Mouse (Mus musculus) thymus, postnatal 0 days (tissue): ENCODE measurements around the gene B3galt6. TPM values are rescaled to one million over a fixed set of nuclear protein-coding genes. Genes with fewer than 3 reads are reported as not detected.

Experiments used
- DNase-seq: peaks from one replicate; pipeline ENCODE4 v3.0.0-alpha.2; 2015; ENCODE audit warnings: low spot score
- polyA plus RNA-seq: library from polyadenylated mRNA; unstranded; fragments of >200 nt; fragmentation: Nextera tagmentation; extraction: Ambion mirVana; gene quantifications from 2 replicates; pipeline ENCODE4 v1.2.1, GENCODE M21; 2015

Gene B3galt6
- 8.4 and 10.7 TPM in 2 replicates for polyA plus RNA-seq

DNA sequence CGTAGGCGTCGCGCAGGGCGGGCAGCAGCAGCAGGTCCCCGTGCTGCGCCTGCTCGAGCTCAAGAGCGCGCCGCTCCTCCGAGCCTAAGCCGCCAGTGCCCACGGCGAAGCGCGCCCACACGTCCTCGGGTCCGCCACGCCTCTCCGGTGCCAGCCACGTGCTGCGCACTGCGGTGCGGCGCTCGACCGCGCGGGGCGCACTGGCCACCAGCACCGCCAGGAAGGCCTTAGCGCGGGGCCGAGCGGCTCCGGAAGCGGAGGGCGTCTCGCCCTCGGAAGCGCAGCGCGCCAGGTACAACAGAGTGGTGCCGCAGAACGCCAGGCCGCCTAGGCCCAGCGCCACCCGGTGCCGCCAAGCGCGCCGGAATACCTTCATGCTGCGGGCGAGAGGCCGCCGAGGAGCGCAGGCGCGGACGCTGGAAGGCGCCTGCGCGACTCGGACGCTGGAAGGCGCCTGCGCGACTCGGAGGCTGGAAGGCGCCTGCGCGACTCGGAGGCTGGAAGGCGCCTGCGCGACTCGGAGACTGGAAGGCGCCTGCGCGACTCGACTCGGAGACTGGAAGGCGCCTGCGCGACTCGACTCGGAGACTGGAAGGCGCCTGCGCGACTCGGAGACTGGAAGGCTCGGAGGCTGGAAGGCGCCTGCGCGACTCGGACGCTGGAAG, at the start of gene B3galt6, which contains the start of gene Sdf4:
TSS of gene B3galt6 (minus strand) at position 409 of the 665 bp plus-strand sequence.
TSS of gene Sdf4 (plus strand) at position 632 of the 665 bp plus-strand sequence.
- peak; percentile 88 for DNase-seq

DNA sequence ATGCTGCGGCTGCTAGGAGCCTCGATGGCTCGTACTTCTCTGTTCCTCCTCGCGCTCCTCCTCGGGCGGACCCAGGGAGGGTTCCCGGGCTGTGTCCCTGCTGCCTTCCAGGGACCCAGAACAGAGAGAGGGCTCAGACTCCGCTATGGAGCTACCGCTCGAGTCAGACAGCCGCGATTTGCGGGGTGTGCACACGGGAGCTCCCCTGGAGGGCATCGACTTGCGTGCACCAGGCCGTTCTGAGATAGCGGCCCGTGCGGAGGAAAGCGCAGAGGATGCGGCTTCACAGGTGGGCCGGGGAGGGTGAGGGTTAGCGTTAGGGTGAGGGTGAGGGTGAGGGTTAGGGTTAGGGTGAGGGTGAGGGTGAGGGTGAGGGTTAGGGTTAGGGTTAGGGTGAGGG, 42.5 kb upstream of the B3galt6 start:
- peak; percentile 31 for DNase-seq

DNA sequence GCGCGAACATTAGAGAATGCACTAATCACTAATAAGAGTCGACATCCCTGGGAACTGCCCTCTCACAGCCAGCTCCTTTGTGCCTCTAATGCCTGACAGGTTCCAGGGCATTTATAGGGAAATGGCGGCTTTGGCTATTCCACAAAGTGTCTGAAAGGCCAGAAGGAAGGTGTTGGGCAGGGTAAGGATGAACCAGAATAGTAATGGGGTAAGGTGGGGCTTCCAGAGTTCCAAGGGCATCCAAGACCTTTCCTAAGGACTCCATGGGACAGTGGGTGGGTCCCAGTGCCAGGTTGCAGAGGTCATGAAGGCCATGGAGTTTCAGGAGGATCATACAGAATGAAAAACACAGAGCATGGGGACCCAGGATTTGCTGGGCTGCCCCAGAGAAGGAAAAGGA, 41.9 kb upstream of the B3galt6 start:
- DNase-seq: no peak

DNA sequence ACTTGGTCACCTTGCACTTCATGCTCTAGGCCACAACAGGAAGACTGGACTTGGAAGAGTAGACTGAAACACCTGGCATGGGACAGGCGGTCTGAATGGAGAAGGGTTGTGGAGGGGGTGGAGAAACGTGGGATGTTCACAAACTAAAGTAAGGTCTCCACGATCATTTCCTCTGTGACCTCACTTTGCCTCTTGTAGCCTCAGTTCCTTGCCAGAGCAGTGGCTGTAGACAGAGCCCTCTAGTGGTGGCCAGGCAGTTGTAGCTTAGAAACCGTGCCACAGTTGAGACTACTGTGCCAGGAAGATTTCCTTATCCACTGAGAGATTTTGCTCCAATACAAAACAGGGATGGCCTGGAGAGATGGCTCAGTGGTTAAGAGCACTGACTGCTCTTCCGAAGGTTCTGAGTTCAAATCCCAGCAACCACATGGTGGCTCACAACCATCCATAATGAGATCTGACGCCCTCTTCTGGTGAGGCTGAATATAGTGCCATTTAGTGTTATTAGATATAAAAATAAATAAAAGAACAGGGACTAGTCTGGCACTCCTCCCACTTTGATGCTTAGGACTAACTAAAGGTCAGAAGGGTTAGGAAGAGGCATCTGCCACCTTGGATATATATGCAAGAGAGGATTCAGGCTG, 41.1 kb upstream of the B3galt6 start:
- peak; percentile 86 for DNase-seq

DNA sequence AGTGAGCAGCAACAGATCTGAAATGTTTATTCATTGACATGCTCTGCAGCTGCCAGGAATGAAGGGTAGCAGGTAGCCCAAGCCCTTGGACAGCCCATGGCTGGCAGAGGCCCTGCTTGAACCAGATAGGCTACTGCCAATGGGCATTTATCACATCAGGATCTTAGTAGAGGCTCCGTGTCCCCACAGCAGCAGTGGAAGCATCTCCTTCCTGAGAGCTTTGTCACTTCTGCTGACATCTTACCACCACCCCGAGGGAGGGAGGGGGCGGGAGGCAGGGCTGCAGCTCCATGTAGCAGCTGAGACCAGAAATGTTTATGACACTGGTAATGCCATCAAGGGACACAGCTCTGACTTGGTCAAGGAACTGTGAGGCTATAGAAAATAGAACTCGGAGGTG, 40.4 kb upstream of the B3galt6 start:
- DNase-seq: peak; percentile 31

DNA sequence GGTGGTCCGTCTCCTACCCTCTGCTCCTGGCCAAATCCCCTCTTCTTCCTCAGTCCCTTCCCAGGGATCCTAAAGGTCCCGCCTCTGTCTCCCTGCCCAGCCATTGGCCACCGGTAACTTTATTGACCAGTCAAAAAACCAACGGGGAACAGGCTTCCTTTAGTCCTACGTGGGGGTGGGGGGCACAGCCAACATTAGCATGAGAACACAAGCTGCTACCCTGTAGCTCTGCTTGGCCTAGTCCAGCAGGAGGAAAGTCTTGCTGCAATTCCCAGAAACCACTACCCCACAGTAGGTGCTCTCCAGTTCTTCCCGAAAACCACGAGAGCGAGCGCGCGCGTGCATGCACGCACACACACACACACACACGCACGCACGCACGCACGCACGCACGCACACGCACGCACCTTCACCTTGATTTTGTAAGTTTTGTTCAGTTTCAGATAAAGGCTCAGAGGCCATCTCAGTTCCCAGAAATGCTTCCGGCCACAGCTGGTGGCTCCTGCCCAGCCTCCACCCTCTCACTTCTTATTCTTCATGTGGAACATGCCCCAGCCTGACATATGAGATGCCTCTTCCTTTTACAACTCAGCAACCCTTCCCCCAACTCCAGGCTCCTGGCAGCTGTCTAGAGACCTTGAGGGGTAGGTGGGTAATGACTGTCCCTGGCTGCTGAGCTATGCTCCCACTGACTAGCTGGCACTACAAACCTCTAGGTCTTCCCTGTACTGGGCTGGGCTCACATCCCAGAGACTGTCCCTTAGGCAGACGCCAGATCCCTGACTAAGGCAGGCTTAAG, 39.3 kb upstream of the B3galt6 start:
- DNase-seq: peak; percentile 74

DNA sequence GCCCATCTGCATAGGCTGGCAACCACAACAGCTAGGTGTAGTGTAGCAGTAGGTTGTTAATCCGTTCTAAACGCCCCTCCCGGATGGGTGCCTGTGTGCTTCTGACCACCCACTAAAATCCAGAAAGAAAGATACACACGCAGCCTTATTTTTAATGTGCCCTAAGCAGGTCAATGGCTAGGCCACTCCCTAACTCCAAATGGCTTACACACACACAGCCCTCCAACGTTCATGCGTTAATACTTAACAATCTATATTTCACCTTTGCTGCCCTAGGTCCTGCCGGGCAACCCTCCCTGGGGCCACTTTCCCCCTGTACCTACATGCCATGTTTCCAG, 38.8 kb upstream of the B3galt6 start:
- no peak for DNase-seq

DNA sequence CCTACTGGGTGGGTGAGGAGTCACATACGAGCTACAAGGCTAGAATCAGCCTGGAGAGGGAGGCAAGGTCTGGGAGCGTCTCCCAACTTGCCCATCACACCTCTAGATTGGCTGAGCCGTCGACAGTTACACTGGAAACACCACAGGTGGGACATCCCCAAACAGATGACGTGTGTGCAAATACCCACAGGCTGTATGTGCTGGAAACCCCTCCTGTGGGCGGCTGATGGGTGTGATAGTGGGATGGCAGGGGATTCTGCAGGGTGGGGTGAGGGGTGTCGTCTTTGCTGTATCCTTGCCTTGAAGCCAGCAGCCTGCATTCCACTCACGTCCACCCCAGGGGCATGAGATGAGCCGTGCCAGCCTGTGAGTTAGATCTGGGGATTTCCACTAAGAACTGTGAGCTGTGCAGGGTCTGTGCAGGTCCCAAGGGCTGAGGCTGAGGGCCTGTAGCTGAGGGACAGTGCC, 38.2 kb upstream of the B3galt6 start:
- DNase-seq: no peak

DNA sequence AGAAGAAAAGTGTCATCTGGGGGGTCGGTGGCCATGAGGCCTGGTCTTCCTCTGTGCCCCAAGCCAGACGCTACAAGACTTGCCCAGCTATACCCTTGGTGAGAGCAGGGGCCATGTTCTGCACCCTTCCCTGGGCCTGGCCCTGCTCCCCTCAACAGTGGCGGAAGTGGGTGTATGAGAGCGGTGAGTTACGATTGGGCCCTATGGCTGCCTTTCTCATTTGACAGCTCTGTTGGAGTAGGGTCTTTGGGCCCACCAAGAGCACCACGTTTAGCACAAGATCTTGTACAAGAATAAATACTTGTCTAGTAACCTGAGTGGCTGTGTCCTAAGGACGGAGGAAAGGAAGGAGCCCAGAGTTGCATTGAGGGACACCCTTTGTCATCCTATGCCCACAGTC, 36.1 kb upstream of the B3galt6 start:
- DNase-seq: no peak

DNA sequence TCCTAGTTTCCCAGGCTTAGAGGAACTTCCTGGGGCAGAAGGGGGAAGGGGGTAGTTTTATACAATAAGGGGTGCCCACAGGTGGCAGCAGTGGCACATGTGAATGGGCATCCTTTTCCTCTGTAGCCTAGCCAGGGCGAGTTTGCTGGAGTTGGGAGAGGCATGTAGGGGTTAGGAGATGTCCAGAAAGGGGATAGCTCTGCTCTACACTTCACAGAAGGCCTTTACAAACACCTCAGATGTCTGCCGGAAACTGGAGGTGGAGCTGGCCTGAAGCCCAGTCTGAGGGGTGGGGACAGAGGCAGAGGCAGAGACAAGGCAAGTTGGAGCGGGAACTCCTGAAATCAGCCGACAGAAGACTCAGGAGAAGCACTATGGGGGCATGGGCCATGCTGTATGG, 33.6 kb upstream of the B3galt6 start, which contains the start of gene Tnfrsf18:
TSS of gene Tnfrsf18 (plus strand) at position 152 of the 400 bp plus-strand sequence.
- peak; percentile 50 for DNase-seq

DNA sequence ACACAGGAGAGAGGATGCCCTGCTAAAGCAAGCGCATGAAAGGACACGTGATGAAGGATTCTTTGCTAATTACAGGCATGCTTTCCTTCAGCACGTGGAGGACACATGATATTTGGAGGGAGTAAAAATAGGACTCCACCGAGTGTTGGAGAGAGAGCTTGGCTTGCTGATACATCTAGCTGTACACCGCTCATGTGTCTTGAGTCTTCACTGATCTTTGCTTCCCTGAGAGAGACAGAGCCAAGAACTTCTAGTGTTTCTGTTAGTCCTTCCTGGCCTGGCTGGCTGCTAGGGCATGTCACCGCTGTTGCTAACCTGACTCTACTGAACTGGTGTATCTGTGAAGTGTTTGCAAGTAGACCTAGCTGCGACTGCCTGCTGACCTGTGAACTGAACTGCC, 31.7 kb upstream of the B3galt6 start:
- no peak for DNase-seq

DNA sequence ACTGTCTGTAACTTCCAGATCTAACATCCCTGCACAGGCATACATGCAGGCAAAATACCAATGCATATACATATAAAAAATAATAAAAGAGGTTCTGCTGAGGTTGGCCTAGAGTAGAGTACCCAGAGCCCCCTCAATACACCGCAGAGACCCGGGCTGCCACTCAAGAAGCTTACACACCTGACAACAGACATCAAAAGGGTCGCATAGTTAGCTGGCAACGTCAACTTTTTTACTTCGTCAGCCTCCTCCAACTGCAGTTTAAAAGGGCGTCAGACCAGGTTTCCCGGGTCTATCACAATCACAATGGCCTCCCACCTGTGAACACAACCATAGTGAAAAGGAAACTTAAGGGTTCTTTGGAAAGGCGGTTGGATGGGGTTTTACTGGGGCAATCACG, 31.1 kb upstream of the B3galt6 start:
- DNase-seq: peak; percentile 31

DNA sequence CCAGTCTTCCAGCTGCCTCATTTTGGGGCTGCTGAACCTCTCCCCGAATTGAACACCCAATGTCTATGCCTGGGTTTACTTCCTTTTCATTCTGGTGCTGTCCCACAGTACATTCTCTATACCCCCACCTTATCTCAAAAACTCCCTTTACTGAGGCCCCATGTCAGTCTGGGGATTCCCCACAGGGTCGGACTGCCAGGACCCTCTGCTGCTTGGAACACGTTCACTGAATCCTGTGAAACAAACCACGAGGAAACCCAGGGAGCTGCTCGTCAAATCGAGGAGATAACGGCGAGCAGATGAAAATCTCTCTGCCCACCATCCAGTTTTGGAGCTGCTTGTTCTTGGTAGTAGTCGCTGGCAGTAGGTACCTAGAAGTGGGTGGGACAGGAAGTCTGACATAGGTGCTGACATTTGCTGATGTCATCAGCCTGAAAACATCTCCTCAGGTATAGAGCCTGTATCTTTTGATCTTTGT, 29.5 kb upstream of the B3galt6 start:
- peak; percentile 66 for DNase-seq

DNA sequence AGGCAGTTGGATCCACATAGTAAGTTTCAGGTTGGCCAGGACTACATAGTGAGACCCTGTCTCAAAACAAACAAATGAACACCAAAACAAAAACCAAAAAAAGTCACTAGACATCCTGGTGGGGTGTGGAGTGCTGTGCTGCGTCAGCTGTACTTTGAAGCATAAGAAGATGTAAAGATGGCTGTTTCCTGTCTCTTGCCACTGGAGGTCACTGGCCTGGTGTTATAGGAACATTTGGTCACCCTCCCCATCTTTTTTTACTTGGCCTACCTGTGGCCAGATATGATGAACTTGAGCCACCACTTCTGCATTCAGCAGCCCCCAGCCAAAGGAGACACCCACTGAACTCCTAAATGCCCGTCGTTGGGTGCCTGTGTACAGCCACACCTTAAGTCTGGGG, 28.9 kb upstream of the B3galt6 start:
- peak; percentile 50 for DNase-seq

DNA sequence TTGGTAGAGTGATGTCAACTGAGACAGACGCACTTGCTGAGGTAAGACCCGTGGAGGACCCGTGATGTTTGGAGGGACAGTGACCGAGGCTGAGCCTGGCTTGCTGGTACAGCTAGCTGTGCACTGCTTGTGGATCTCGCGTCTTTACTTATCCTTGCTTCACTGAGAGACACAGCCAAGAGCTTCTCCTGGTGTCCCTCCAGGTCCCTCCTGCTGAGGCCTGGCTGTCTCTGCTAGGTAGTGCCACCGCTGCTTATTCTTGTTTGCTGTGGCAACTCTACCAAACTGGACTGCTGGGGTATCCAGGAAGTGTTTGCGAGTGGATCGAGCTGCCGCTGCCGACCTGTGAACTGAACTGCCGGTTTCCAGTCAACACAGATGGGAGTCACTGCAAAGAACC, 27.3 kb upstream of the B3galt6 start:
- no peak for DNase-seq

DNA sequence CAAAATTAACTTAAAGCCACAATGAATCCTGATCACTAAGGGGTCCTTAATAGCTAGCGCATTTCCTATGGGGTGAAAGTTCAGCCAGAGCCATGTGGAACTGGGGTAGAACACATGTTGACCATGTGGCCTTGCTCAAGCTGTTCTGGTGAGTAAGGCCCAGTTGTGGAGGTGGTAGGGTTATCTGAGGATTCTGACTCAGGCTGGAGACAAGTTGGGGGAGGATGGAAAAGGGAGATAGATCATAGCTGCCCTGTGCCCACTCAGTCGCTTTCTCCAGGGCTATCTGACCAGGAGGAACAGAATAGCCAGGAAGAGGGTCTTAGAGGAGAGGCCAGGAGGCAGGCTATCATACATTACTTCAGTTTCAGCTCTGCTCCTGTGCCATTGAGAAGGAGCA, 22.0 kb upstream of the B3galt6 start:
- DNase-seq: no peak

DNA sequence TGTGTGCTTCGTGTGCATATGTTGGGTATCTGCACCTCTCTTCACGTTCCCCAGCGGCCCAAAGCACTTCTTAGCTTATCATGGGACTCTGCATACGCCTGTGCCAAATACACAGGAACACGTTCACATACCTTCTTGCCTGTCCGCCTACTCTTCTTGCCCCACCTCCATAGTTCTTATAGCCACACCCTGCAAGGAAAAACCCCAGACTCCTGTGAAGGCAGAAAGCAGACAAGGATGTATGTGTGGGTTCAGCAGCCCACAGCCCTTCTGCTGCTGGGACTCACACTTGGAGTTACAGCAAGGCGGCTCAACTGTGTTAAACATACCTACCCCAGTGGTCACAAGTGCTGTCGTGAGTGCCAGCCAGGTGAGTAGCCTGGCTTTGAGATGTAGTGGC, 21.2 kb upstream of the B3galt6 start, which contains the start of gene Tnfrsf4:
TSS of gene Tnfrsf4 (plus strand) at position 207 of the 400 bp plus-strand sequence.
- DNase-seq: no peak

DNA sequence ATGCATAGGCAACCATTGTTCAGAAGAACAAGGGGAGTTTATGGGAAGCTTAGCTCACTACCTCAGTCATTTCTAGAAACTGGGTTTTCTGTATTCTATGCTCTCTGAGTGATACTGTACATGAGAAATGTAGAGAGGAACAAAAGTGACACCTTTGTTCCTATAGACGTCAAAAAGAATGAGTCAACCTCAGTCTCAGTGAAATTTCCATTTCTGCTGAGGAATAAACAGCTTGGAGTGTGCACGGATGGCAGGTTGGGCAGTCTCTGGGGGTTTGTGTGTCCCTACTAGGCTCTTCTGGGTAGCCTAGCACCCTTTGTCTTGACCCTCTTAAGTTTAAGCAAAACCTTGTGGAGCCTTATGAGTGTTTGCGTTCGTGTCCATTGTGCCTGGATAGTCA, 15.9 kb upstream of the B3galt6 start:
- DNase-seq: no peak

DNA sequence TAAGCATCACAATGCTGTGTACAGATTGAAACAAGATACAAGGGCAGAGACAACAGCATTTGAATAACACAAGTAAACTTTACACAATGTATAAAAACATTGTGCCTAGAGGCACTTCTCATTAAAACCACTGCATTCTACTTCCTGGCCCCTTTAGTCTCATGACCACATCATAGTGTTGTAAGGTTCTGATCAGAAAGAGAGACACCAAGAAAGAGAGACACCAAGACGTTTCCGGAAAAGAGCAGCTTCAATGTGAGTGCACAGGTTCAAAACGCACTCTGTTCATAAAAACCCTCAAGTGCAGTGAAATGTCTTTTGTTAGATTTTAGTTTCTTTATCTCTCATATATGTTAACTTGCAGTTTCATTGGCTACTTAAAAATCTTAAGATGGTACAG, 11.7 kb upstream of the B3galt6 start:
- DNase-seq: peak; percentile 21

DNA sequence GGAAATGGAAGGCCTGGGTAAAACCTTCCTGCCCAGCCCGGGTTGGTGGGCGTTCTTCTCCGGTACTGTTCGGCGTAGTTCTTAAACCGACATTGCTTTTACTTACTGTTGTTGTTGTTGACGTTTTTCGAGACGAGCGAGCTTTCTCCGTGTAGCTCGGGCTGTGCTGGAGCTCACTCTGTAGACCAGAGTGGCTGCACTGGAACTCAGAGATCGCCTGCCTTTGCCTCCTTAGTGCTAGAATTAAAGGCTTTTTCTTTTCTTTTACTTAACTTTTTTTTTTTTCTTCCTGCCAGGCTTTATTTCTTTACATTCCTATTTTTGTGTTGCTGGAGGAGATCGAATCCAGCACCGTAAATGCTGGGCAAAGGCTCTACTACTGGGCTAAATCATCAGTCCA, 1.2 kb upstream of the B3galt6 start:
- no peak for DNase-seq

DNA sequence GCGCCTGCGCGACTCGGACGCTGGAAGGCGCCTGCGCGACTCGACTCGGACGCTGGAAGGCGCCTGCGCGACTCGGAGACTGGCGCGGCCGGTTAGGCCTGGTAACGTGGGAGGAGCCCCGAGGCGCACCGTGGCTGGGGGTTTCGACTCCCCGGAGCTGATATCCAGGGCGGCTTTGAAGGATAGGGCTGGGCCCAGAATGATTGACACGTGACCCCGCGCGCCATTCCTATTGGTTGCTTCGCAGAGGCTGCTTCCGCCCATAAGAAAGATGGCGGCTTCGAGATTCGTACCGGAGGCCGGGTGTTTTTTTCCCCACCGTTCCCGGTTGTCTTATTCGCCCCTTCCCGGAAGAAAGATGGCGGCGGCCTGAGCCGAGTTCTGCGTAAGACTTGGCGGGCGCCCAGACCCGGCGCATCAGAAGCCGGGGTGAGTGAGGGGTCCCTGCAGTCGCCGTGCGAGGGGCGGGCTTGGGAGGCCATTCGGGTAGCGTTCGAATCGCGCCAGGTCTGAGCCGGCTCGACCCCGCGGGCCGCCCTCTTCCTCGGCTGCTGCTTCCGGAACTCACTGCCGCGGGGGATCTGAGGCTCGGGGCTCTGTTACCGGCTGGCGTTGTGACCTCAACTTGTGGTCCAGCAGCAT, 578 bp upstream of the B3galt6 start:
- peak; percentile 98 for DNase-seq

DNA sequence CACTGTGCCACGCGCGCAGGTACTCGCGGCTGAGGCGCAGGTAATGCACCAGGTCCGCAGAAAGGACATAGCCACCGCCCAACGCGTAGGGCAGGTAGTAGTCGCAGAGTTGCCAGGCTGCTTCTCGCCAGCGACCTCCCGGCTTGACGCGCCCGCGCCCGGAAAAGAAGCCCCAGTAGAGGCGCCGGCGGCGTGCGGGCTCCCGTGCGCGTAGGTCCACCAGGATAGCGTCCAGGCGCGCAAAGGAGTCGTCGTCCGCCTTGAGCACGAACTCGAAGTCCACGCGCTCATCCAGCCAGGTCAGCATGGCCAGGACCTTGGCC, 580 bp downstream of the B3galt6 start:
- DNase-seq: no peak
